Mouse (Mus musculus): ENCODE data around the gene Lhfp.

The Lhfp gene

DNA sequence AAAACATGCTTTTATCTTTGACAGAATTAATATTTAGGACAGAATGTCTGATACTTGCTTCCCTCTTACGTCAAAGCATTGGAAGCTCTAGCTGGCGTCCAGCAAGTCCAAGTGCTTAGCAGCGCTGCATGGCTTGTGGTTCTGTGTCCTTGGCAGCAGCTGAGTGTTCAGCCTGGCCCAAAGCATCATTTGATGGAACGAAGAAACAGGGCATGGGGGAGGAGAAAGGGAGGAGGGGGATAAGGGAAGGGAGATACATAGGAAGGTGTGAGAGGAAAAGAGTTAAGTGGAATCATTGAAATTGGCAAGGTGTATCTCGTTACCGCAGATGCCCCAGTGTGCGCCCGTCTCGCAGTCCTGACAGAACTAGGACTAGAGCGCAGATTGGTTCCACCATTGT lies 124.0 kb downstream of the Lhfp start:
- DNase-seq (ENCODE audit: low read depth) = no peak

GRCm38 (mm10) chr3:53166001-53166400 lies 124.7 kb downstream of the Lhfp start:
- DNase-seq (ENCODE audit: low read depth) = no peak

DNA sequence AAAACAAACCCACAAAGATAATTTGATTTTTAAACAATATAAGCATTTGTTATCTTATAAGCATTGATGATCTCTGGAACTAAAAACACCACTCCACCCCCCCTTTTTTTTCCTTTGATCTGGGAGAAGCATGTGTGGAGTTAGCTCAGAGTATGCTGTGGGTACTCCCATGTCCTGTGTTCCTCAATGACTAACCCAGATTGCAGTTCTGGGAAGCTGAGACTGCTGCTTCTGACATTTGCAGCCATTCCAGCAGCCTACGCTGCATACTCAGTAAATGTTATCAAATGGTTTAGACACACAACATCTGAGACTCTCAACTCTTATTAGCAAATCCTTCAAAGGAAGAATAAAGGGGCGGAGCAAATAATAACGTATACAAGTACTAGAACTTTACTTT lies 128.2 kb downstream of the Lhfp start:
- peak; percentile 57 for DNase-seq (ENCODE audit: low read depth)

DNA sequence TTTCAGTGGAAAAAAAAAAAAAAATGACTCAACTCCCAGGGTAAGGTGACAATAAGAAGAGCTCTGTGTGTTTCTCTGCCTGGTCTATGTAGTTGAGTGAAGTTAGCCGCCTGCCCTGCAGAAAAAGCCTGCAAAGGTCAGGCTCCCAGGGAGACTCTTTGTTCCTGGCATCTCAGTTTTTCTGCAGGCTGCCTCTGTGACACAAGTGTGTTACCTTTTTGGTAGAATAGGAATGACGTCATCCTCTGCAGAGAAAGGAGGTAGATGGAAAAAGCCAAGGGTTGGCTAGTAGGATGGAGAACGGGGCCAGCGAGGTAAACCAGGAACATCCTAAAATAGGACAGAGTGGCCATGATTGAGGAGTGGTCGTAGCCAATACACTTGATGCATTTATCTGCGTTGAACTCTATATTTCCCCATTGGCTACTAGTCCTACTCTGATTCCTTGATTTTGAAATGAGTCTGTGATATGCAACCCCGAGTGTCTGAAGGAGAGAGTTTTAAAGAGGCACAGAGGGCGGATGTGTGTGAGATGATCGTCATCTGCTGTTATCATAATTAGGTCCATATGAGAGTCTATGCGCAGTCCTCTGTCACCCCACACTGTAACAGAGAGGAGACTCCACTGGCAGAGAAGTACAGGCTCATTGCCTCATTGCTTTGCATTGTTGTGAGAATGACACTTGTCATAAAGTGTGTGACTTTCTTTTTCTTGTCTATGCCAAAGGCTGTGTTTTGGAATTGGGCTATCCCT lies 132.2 kb downstream of the Lhfp start:
- no peak for DNase-seq (ENCODE audit: low read depth)

DNA sequence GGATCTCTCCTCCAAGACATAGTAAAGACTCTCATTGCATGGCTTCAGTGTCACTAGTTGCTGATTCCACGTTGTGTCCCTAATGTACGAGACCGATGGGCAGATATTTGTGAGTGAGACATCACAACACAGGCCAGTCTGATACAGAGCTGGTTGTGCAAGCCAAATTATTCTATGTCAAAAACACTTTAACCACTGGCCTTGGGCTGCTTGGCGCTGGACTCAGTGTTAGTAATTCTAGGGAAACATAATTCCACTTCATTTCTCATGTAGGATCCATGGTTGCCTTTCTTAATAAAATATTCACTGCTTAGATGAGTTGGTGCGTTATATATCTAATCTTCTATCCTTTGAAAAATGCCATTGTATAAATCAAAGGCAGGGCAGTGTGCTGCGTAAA lies 138.6 kb downstream of the Lhfp start:
- DNase-seq (ENCODE audit: low read depth) = no peak

- DNase-seq (ENCODE audit: low read depth) = no peak
Observed at GRCm38 (mm10) chr3:53185439-53185838, 144.1 kb downstream of the Lhfp start.

DNA sequence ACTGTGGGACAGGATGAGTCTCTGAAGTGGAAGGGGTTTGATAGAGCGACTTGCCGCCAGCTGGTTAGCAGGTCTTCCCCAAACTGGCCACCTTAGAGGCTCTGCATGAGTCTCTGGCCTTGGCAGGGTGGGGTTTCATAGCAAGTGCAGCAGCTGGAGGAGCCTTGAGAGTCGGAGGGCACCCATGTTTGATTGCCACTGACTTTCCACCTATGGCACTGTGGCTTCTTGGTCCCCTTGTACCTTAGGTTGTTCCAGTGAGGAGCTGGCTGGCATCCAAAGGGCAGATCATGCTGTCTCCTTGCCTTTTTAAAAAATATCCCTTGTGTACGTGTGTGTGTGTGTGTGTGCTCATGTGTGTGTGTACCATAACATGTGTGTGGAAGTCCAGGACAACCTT lies 152.1 kb downstream of the Lhfp start:
- DNase-seq (ENCODE audit: low read depth) = no peak

- no peak for DNase-seq (ENCODE audit: low read depth)
Observed at GRCm38 (mm10) chr3:53195666-53196107, 154.4 kb downstream of the Lhfp start.

DNA sequence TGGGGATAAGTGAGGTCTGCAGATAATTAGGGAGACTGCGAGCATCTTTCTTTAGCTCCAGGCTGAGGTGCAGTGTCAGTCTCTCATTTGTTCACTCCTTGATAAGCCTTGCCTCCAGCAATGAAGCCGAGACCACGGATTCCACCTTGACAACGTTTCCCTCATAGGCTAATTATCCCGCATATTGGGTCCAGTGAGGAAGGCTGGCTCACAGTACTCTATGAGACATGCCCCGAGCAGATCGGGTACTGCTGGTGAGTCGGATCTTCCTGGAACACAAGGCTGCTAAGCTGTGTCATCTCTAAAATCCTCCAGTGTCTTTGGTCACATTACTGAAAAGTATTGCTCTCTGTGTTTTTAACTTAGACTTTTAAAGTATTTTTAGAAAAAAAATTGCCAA lies 158.8 kb downstream of the Lhfp start:
- no peak for DNase-seq (ENCODE audit: low read depth)

GRCm38 (mm10) chr3:53200853-53201252 lies 159.5 kb downstream of the Lhfp start:
- no peak for DNase-seq (ENCODE audit: low read depth)

DNA sequence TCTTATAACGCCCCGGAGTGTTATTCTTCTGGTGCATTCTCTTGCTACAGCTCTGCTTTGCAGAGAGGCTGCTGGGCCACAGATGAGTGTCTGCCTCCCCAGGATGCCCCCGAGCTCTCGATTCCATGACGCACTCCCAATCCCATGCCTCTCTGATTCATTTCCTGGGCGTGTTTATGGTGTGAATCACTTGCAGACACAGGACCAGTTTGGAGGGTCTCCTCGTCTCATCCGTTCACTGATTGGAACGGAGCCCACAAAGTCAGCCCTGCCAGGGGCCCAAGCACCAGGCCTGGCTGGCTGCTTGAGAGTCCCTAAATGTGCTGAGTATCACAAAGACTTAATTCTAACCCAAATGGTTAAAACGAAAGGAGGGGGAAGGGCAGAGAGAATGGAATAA lies 160.3 kb downstream of the Lhfp start:
- peak; percentile 71 for DNase-seq (ENCODE audit: low read depth)

DNA sequence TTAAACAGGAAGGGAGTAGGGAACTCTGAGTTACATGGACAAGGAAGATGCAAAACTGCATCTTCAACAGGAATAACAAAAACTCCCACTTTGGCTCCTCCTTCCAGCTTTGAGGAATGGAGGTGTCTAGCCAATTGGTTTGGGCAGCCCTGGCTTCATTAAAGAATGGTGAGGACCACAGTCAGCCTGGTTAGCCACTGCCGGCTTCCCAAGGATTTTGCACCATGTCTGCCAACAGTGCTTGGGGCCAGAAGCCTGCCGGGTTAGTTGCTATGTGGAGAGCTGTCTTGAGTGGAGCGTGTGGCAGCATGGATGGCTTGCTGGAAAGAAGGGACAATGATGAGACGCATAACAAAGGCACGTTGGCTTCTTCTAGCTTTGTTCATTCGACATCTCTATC lies 160.9 kb downstream of the Lhfp start:
- peak; percentile 62 for DNase-seq (ENCODE audit: low read depth)

DNA sequence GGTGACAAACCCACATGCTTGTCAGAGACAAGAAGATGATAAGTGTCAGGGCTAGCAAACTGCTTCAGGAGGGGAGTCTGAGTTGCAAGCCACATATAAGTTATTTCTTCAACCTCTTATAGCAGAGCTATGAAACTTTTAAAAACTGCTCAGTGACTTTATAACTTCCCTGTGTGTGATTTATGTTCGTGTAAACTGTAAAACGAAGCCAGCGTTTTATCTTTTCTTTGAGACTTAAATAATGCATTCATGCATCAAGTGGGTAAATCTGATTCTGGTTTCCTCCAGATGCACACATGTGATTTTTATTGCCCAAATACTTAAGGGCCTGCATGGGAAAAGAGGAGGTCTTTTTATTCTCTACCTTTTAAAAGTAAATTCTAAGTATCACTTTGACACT lies 161.4 kb downstream of the Lhfp start:
- no peak for DNase-seq (ENCODE audit: low read depth)

DNA sequence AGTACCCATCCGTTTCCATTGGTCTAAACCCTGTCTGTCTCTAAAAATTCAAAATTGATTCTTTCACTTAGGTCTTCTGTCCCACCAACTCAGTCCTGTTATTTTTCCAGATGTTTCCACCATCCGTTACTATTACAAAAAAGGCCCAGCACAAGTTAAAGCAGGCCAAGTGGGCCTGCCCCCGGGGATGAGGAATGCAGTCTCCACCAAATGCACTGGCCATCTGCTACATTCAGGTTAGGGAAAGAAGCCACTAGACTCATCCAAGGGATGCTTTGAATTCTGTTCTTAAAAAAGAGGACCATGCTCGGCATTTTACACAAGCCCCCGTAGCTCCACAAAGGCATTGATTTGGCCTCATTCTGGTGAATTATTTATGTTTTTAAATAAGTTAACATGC lies 162.3 kb downstream of the Lhfp start:
- DNase-seq (ENCODE audit: low read depth) = no peak

DNA sequence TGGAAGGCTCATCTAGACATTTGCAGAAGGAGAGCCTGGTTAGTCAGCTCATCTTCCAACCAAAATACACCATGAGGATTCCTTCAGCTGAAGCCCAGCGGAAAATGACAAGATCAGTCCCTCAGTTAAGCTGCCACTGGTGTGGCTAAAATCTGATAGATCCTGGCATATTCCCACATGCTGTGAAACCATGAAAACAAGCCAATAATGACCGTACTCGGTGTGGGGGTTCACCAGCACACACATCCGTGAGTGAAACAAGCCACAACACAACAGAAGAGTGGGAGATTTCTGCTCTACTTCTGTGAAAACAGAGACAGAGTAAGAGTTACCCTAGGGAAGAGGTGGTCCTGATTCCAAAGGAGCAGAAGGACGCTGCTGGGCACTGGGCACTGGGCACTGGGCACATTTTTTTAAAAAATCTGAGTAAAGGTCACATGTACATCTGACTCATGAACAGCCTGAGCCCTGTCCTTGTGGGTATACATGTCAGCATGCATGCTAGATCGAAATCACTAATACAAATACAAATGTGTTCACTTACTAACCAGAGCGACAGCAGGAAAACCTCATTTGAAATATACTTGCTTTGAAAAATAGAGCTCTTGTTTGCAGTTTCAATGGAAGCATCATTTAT lies 163.1 kb downstream of the Lhfp start:
- DNase-seq (ENCODE audit: low read depth) = peak; percentile 65

GRCm38 (mm10) chr3:53204985-53205365 lies 163.6 kb downstream of the Lhfp start:
- DNase-seq (ENCODE audit: low read depth) = no peak

GRCm38 (mm10) chr3:53205706-53206105 lies 164.4 kb downstream of the Lhfp start:
- no peak for DNase-seq (ENCODE audit: low read depth)

- DNase-seq (ENCODE audit: low read depth) = no peak
Observed at GRCm38 (mm10) chr3:53206509-53207224, 165.3 kb downstream of the Lhfp start.

GRCm38 (mm10) chr3:53207225-53207528 lies 165.8 kb downstream of the Lhfp start:
- DNase-seq (ENCODE audit: low read depth) = no peak

DNA sequence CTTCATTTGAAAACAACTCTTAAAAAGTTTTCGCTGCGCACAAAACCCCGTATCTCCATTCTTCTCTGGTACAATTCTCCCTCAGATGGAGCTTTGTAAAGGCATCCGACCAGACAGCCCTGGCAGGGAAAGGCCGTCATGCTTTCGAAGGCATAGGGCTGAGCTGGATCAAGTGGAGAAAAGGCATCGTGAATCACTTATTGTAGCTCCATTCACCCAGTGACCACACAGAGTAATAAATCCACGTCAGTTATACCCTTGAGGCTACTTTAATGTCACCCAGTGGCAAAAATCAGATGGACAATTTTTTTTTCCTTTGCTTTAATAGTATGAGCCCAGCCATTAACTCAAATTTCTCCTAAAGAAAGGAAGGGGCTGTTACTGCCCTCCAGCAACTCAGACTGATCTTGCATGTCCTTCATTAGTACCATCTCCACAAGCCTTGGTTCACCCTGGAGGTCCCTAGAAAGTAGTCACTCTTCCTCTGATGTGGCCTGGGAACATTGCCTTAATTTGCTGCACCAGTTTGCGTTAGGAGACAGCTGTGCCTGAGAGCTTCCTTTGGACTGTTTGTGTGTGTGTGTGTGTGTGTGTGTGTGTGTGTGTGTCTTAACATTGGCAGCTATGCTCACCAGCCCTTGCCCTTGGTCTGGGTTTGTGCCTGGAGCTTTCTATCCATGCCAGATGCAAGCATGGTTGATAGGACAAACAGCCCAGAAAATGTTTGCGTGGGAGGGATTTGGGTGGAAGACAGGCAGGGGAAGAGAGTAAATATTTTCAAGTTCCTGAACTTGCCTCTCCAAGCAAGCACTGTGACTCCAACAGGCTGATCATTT lies 169.6 kb downstream of the Lhfp start:
- DNase-seq (ENCODE audit: low read depth) = no peak

DNA sequence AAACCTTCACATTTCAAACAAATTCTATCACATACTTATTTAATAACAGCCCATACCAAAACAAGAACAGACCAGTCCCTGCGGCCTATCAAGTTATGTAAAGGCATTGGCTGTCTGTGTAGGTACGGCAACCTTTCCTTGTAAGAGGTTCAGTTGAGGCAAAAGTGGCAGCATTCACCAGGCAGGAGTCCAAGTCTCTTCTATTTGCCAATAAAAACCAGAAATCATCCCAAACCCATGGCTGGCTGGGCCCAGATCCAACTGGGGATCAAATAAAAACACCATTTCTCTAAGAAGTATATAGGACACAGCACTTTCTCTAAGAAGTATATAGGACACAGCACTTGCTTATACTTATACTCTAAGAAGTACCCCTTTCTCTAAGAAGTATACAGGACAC lies 171.3 kb downstream of the Lhfp start:
- no peak for DNase-seq (ENCODE audit: low read depth)

DNA sequence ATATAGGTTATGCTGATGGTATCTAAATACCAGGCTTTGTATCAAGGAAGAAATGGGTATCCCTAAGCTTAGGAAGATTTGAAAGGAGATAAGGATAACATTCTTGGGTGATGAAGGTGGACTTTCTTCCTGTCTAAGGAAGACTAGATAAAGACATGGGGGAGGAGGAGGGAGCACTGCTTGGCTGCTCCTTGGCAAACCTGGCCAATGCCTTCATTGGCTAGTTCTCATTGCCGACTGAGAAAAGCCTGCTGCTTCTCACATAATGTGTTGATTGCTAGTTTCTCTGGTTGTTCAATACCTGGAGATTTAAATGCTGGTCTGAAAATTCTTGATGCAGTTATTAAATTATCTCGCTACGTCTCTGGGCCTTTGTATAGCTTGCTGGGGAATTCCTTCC lies 172.0 kb downstream of the Lhfp start:
- DNase-seq (ENCODE audit: low read depth) = no peak

All from fibroblast of lung, adult 2 months (primary cell).